Mouse (Mus musculus): ENCODE results near the gene Rprd1b.

Rprd1b gene

GRCm38 (mm10) chr2:158079843-158080395, 51.6 kb downstream of the Rprd1b start:
- no peak for DNase-seq (ENCODE audit: low read depth, low spot score)

- DNase-seq (ENCODE audit: low read depth, low spot score) = no peak
Observed at GRCm38 (mm10) chr2:158080622-158081241, 52.4 kb downstream of the Rprd1b start.

- no peak for DNase-seq (ENCODE audit: low read depth, low spot score)
Observed at GRCm38 (mm10) chr2:158084486-158084885, 56.2 kb downstream of the Rprd1b start.

- DNase-seq (ENCODE audit: low read depth, low spot score) = no peak
Observed at GRCm38 (mm10) chr2:158090096-158090495, 61.8 kb downstream of the Rprd1b start.

GRCm38 (mm10) chr2:158093345-158093744, 65.0 kb downstream of the Rprd1b start:
- no peak for DNase-seq (ENCODE audit: low read depth, low spot score)

- DNase-seq (ENCODE audit: low read depth, low spot score) = no peak
Observed at GRCm38 (mm10) chr2:158094300-158094699, 66.0 kb downstream of the Rprd1b start.

GRCm38 (mm10) chr2:158094846-158095245, 66.5 kb downstream of the Rprd1b start:
- no peak for DNase-seq (ENCODE audit: low read depth, low spot score)

- DNase-seq (ENCODE audit: low read depth, low spot score) = no peak
Observed at GRCm38 (mm10) chr2:158097071-158097470, 68.8 kb downstream of the Rprd1b start.

- no peak for DNase-seq (ENCODE audit: low read depth, low spot score)
Observed at GRCm38 (mm10) chr2:158098730-158099129, 70.4 kb downstream of the Rprd1b start.

GRCm38 (mm10) chr2:158099537-158099936, 71.2 kb downstream of the Rprd1b start:
- DNase-seq (ENCODE audit: low read depth, low spot score) = no peak

GRCm38 (mm10) chr2:158101768-158102167, 73.5 kb downstream of the Rprd1b start:
- DNase-seq (ENCODE audit: low read depth, low spot score) = no peak

GRCm38 (mm10) chr2:158104966-158105365, 76.7 kb downstream of the Rprd1b start:
- DNase-seq (ENCODE audit: low read depth, low spot score) = no peak

- DNase-seq (ENCODE audit: low read depth, low spot score) = no peak
Observed at GRCm38 (mm10) chr2:158105605-158106004, 77.3 kb downstream of the Rprd1b start.

- DNase-seq (ENCODE audit: low read depth, low spot score) = peak; percentile 24
Observed at GRCm38 (mm10) chr2:158106947-158107587, 78.8 kb downstream of the Rprd1b start.

GRCm38 (mm10) chr2:158109516-158109915, 81.2 kb downstream of the Rprd1b start:
- DNase-seq (ENCODE audit: low read depth, low spot score) = no peak

GRCm38 (mm10) chr2:158113591-158114257, 85.4 kb downstream of the Rprd1b start:
- no peak for DNase-seq (ENCODE audit: low read depth, low spot score)

- DNase-seq (ENCODE audit: low read depth, low spot score) = no peak
Observed at GRCm38 (mm10) chr2:158114931-158115330, 86.6 kb downstream of the Rprd1b start.

GRCm38 (mm10) chr2:158115838-158116453, 87.6 kb downstream of the Rprd1b start:
- no peak for DNase-seq (ENCODE audit: low read depth, low spot score)

GRCm38 (mm10) chr2:158116653-158117052, 88.4 kb downstream of the Rprd1b start:
- DNase-seq (ENCODE audit: low read depth, low spot score) = no peak

GRCm38 (mm10) chr2:158119145-158119544, 90.8 kb downstream of the Rprd1b start:
- DNase-seq (ENCODE audit: low read depth, low spot score) = no peak

- DNase-seq (ENCODE audit: low read depth, low spot score) = no peak
Observed at GRCm38 (mm10) chr2:158120211-158120610, 91.9 kb downstream of the Rprd1b start.

GRCm38 (mm10) chr2:158120868-158121267, 92.6 kb downstream of the Rprd1b start:
- no peak for DNase-seq (ENCODE audit: low read depth, low spot score)
